Mouse (Mus musculus) midbrain, embryonic 12.5 days (tissue): ENCODE measurements around the gene G6pc2. TPM values are rescaled to one million over a fixed set of nuclear protein-coding genes. Genes with fewer than 3 reads are reported as not detected.

Experiments used
- ATAC-seq: fragments of 200-750 bp; cut with Nextera tagmentation; 2 replicates; pipeline ENCODE4 v1.8.0; 2017; ENCODE audit warnings: low read depth, moderate TSS enrichment, moderate library complexity; ENCODE audit not compliant: low FRiP score
- H3K27ac ChIP-seq: fragments of 300-500 bp; sonication (generic); replicated peaks from 2 replicates; pipeline ENCODE4 v1.5.1; 2016; ENCODE audit warnings: mild to moderate bottlenecking
- H3K27me3 ChIP-seq: fragments of 300-500 bp; sonication (generic); 2 replicates; pipeline ENCODE4 v1.6.1; 2016; ENCODE audit warnings: mild to moderate bottlenecking
- H3K36me3 ChIP-seq: fragments of 300-500 bp; sonication (generic); 2 replicates; pipeline ENCODE4 v1.6.1; 2016
- H3K4me1 ChIP-seq: fragments of 300-500 bp; sonication (generic); 2 replicates; pipeline ENCODE4 v1.6.1; 2016
- H3K4me2 ChIP-seq: fragments of 300-500 bp; sonication (generic); replicated peaks from 2 replicates; pipeline ENCODE4 v1.6.1; 2016; ENCODE audit warnings: mild to moderate bottlenecking, moderate library complexity
- H3K4me3 ChIP-seq: fragments of 300-500 bp; sonication (generic); 2 replicates; pipeline ENCODE4 v1.5.1; 2016; ENCODE audit warnings: mild to moderate bottlenecking
- H3K9ac ChIP-seq: fragments of 300-500 bp; sonication (generic); replicated peaks from 2 replicates; pipeline ENCODE4 v1.6.1; 2016; ENCODE audit warnings: mild to moderate bottlenecking, moderate library complexity
- H3K9me3 ChIP-seq: fragments of 300-500 bp; sonication (generic); 2 replicates; pipeline ENCODE4 v1.6.1; 2016; ENCODE audit warnings: mild to moderate bottlenecking
- WGBS: fragments of 180-500 bp; shearing (Covaris S2); methylation state at CpG from one replicate; pipeline ENCODE4 v1.1.7; 2016; 5-methylcytosine and 5-hydroxymethylcytosine counted together
- polyA plus RNA-seq: library from polyadenylated mRNA; unstranded; fragments of >200 nt; fragmentation: Nextera tagmentation; extraction: Ambion mirVana; gene quantifications from 2 replicates; pipeline ENCODE4 v1.2.1, GENCODE M21; 2016

G6pc2 gene
- polyA plus RNA-seq = 0.24 TPM in 1 of 2 replicates, not detected in the other

DNA sequence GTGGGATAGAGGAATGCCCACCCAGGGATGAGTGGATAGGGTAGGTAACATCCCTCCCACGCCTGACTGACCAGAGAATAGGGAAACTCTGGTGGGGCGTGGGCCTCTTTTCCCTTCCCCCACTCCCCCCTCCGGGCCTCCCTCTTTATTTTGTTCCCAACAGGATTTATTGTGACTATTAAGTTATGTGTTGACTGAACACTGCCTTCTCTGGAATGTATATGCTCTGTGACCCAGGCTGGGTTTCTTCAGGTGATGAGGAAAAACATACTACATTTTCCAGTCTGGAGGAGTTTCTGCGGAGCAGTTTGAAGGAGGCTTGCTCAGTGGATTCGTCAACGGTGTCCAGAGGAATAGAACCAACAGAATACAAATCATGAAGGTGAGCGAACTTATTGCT, at the start of gene G6pc2:
Gene G6pc2, plus strand, starts transcription at position 301 of the 400 bp plus-strand sequence.
- no peaks in the 10 kb centered on the region for H3K9me3 ChIP-seq
- H3K4me2 ChIP-seq = no peak within 1 kb of the TSS
- no peaks in the 10 kb centered on the region for H3K27me3 ChIP-seq
- no peak within 1 kb of the TSS for H3K27ac ChIP-seq
- no peak within 1 kb of the TSS for H3K9ac ChIP-seq
- ATAC-seq = no peak
- no peaks in the 10 kb centered on the region for H3K36me3 ChIP-seq
- H3K4me1 ChIP-seq = no peaks in the 10 kb centered on the region
- H3K4me3 ChIP-seq = no peak within 1 kb of the TSS
- WGBS = 86% methylated on average over 7 of the region's 7 CpGs

DNA sequence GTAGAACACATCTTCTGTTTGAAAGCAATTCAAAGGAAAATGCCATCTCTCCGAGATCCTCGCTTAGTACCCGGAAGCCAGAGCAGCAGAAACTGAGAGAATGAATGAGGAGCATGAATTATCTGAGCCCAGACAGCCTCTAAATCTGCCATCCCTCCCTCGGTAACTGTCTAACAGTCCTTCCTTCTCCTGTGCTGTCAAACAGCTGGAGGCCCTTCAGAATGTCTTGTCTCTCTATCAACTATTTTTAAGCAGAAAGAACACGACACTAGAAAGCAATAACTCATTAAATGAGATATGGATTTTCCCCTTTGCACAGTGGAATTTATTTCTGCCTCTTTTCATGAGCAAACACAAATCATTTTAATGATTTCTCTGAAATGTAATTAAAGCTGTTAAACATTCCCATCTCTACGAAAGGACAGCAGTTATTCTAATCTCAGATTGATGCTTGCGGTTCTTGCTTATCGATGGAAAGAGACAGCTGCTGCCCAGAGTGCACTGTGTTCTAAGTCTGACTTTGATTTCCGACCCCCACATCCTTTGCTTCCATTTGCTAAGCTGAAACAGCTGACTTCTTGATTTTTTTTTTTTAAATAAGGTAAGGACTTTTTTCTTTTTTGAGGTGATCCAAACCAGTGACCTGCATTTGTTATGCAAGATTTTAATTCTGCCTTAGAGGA, 40.3 kb upstream of the G6pc2 start:
- 78% methylated on average over 9 of the region's 9 CpGs for WGBS

DNA sequence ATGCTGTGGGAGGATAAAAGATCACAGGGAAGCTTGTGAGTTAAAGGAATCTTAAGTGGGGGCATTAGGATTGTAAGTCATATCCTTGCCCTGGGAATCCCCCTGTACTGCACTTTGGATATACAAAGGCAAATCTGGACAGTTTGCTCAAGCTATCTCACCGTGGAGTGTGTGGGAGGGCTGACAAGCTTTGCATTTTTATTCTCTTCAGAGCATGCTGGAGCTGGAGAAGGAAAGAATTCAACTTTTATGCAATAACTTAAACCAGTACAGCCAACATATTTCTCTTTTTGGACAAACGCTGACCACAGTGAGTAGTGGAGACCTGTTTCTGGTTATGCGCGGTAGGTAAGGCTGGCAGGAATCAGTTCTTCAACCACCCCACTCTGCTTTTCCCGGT, 35.6 kb upstream of the G6pc2 start:
- WGBS = 65% methylated on average over 5 of the region's 5 CpGs
- no peak for ATAC-seq
- no peak overlapping the region for H3K27ac ChIP-seq

More for the DNA sequence above, 40.3 kb upstream of the G6pc2 start:
- no peak for ATAC-seq
- Histone ChIP-seq H3K9me3 (0 out of 2 replicates have a peak, but pooled peaks cover 7% of the 10 kb centered on the region), H3K4me2 (no peak overlapping the region), H3K27ac (no peak overlapping the region), H3K9ac (no peak overlapping the region), H3K36me3 (no peaks in the 10 kb centered on the region), H3K4me3 (no peak overlapping the region), H3K27me3 (no peaks in the 10 kb centered on the region), H3K4me1 (no peaks in the 10 kb centered on the region)

DNA sequence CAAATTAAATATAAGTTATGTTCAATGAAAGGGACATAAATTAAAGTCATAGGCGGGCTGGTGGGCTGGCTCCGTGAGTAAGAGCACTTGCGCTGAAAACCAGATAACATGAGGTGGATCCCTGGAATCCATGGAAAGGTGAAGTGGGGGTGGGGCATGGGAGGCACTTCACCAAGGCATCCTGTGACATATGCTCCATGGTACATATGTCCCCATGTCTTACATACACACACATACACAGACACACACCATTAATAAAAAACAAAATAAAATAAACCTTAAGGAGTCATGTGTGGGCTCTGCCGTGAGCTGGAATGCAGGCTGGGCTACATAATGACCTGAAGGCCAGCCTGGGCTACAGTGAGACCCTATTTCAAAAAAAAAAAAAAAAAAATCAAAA, 31.2 kb upstream of the G6pc2 start:
- 95% methylated on average over 4 of the region's 4 CpGs for WGBS
- no peak overlapping the region for H3K27ac ChIP-seq
- no peaks in the 10 kb centered on the region for H3K9me3 ChIP-seq
- ATAC-seq = no peak
- H3K9ac ChIP-seq = no peak overlapping the region
- H3K36me3 ChIP-seq = no peaks in the 10 kb centered on the region
- H3K4me2 ChIP-seq = no peak overlapping the region
- H3K4me1 ChIP-seq = no peaks in the 10 kb centered on the region
- H3K4me3 ChIP-seq = no peak overlapping the region
- no peaks in the 10 kb centered on the region for H3K27me3 ChIP-seq

More for the DNA sequence above, 35.6 kb upstream of the G6pc2 start:
- Histone ChIP-seq H3K4me1 (no peaks in the 10 kb centered on the region), H3K9me3 (0 out of 2 replicates have a peak, but pooled peaks cover 7% of the 10 kb centered on the region), H3K4me2 (no peak overlapping the region), H3K4me3 (no peak overlapping the region), H3K27me3 (no peaks in the 10 kb centered on the region), H3K9ac (no peak overlapping the region), H3K36me3 (no peaks in the 10 kb centered on the region)

DNA sequence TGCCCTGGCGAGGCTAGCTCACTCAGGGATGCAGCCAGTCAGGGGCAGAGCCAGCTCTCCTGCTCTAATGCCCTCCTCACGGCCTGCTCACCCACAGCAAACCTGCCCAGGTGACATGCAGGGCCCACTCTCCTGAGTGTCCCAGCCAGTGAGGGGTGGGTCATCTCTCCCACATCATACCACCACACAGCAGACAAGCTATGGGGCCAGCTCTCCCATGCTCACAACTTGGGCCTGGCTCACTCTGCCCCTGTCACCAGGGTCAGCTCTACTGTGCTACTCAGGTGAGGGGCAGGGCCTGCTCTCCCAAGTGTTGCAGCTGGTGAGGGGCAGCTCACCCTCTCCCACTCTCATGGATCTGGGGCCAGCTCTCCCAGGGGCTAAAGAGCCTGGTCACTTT, 22.9 kb upstream of the G6pc2 start:
- no peak overlapping the region for H3K27ac ChIP-seq
- H3K9me3 ChIP-seq = no peaks in the 10 kb centered on the region
- ATAC-seq = 0 out of 2 replicates have a peak, but pooled peaks have one; percentile 6
- H3K4me2 ChIP-seq = no peak overlapping the region
- WGBS = 87% methylated on average over 2 of the region's 2 CpGs
- no peaks in the 10 kb centered on the region for H3K27me3 ChIP-seq
- no peak overlapping the region for H3K4me3 ChIP-seq
- H3K36me3 ChIP-seq = peaks cover 6% of the 10 kb centered on the region
- no peak overlapping the region for H3K9ac ChIP-seq
- H3K4me1 ChIP-seq = no peaks in the 10 kb centered on the region

DNA sequence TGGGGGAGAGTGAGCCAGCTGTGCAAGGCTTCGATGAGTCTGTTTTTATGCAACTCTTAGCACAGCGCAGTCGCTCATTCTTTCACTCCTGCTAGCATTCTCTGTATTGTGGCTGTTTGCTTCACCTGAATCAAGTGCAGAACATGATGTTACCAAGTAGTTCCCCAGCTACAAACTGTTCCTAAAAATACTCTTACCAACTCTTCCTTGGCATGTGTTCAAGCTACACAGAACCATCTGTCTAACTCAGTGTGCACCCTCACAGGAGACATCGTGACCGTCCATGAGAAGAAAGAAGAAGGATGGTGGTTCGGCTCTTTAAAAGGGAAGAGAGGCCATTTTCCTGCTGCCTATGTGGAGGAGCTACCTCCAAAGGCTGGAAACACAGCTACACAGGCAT, 22.1 kb upstream of the G6pc2 start:
- Histone ChIP-seq H3K9ac (no peak overlapping the region), H3K27ac (no peak overlapping the region), H3K9me3 (no peaks in the 10 kb centered on the region), H3K4me3 (no peak overlapping the region), H3K36me3 (peaks cover 13% of the 10 kb centered on the region), H3K4me2 (no peak overlapping the region), H3K27me3 (no peaks in the 10 kb centered on the region), H3K4me1 (no peaks in the 10 kb centered on the region)
- WGBS = 92% methylated on average over 6 of the region's 6 CpGs
- no peak for ATAC-seq

DNA sequence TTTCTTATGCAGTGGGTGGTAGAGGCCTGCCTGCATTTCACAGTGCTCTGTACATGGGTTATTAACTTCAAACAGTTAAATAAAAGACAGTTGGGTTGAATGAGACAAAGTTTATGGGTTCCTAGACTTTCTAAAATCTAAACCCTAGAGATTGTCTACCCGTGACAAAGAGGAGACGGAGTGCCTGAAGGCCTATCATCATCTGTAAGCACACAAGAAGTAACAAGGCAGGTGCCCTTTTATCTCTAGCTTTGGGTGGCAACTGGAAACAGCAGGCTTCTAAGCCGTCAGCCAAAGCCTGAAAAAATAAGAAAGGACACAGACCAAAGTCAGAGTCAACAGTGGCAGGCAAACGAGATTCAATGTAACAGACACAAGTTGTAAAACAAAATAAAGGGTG, 21.7 kb upstream of the G6pc2 start:
- ATAC-seq = no peak
- H3K4me1 ChIP-seq = no peaks in the 10 kb centered on the region
- H3K36me3 ChIP-seq = peaks cover 18% of the 10 kb centered on the region
- H3K27me3 ChIP-seq = no peaks in the 10 kb centered on the region
- no peak overlapping the region for H3K9ac ChIP-seq
- no peak overlapping the region for H3K4me2 ChIP-seq
- no peak overlapping the region for H3K27ac ChIP-seq
- H3K9me3 ChIP-seq = no peaks in the 10 kb centered on the region
- no peak overlapping the region for H3K4me3 ChIP-seq
- WGBS = 64% methylated on average over 4 of the region's 4 CpGs

DNA sequence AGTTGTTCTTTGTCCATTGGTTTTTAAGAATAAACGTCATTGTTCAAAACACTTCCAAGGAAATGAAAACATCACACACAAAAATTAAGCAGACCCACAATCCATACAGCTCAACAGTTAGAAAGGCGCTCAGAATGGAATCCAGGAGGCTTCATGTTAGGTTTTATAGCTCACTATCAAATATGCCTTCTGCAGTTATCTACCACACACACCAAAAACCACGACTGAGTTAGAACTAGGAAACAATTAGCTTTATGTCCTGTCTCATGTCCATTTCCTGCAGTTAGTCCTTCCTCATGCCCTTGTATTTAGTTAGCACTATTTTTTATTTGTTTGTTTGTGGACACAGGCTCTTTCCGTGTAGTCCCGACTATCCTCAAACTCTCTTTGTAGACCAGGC, 19.8 kb upstream of the G6pc2 start:
- no peak for ATAC-seq
- 87% methylated on average over 5 of the region's 5 CpGs for WGBS
- H3K9ac ChIP-seq = no peak overlapping the region
- H3K27ac ChIP-seq = no peak overlapping the region
- no peak overlapping the region for H3K4me2 ChIP-seq
- no peaks in the 10 kb centered on the region for H3K27me3 ChIP-seq
- peaks cover 33% of the 10 kb centered on the region for H3K36me3 ChIP-seq
- H3K9me3 ChIP-seq = no peaks in the 10 kb centered on the region
- H3K4me3 ChIP-seq = no peak overlapping the region
- no peaks in the 10 kb centered on the region for H3K4me1 ChIP-seq

DNA sequence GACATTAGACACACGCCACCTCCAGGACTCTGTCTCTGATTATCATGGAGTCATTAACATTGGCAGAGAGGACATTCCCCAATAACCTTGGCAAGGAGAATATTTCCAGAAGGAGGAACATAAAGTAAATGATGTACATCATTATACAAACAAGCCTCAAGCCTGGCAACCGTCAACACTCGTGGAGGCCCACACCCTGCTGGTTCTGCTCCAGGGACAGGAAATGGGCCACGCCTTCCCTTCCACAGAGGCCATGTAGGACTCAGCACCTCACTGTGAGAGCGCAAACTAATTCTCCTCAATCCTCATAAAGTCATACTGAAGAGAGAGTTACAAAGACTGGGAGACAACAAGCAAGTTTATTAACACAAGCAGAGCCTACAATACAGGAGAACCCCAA, 17.3 kb upstream of the G6pc2 start:
- 94% methylated on average over 5 of the region's 5 CpGs for WGBS
- no peak overlapping the region for H3K9ac ChIP-seq
- no peak for ATAC-seq
- H3K4me1 ChIP-seq = no peaks in the 10 kb centered on the region
- no peaks in the 10 kb centered on the region for H3K27me3 ChIP-seq
- H3K4me3 ChIP-seq = no peak overlapping the region
- H3K4me2 ChIP-seq = no peak overlapping the region
- no peaks in the 10 kb centered on the region for H3K9me3 ChIP-seq
- no peak overlapping the region for H3K27ac ChIP-seq
- peaks cover 44% of the 10 kb centered on the region for H3K36me3 ChIP-seq

DNA sequence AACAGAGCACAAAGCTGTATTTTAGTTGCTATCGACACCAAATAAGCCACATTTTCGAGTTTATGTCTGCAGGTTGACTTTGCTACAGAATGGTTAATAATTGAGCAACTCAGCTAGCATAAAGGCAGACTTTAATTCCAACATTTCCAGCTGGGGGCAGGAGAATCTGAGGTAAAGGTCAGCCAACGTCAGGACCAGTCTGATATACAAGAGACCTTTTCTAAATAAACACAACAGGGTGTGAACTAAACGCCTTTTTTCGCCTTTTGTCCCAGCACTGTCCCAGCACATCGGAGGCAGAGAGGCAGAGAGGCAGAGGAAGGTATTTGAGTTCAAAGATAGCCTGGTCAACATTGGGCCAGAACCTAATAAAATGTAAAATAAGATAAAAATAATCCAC, 5.7 kb upstream of the G6pc2 start:
- peaks cover 21% of the 10 kb centered on the region for H3K36me3 ChIP-seq
- H3K9me3 ChIP-seq = no peaks in the 10 kb centered on the region
- H3K9ac ChIP-seq = peak overlapping the region; percentile 73
- H3K27ac ChIP-seq = no peak overlapping the region
- H3K4me2 ChIP-seq = peak overlapping the region; percentile 81
- no peak for ATAC-seq
- H3K4me3 ChIP-seq = peak overlapping the region; percentile 82
- WGBS = 20% methylated on average over 6 of the region's 6 CpGs
- H3K27me3 ChIP-seq = no peaks in the 10 kb centered on the region
- H3K4me1 ChIP-seq = peaks cover 12% of the 10 kb centered on the region

DNA sequence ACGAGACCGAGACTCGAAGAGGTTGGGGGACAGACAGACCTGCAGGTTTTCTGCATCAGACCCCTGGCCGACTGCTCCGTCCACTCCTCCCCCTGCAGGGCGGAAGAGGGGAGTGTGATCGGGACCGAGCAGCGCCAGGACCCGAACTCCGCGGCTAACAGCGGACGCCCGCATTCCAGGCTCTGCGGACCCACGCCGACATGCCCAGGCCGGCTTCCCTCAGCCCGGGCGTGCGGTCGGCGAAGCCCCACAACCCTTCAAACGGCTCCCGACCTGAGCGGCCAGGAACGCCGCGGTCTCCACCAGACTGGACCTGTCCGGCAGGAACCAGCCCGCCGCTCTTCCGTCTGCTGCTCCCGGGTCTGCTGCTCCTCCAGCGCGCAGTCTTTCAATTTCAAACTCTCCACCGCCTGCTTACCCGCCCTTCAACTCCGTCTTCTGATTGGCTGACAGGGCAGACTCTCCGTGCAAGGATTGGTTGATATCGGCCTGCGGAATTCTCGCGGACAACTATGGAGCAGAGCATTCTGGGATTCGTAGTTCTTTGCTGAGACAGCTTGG, 5.0 kb upstream of the G6pc2 start, which contains the start of gene Spc25:
Gene Spc25, minus strand, starts transcription at position 404 of the 561 bp plus-strand sequence.
- Histone ChIP-seq H3K27ac (peak within 1 kb of the TSS; percentile 74), H3K27me3 (no peaks in the 10 kb centered on the region), H3K36me3 (peaks cover 19% of the 10 kb centered on the region), H3K4me3 (peak within 1 kb of the TSS; percentile 82), H3K4me1 (peaks cover 12% of the 10 kb centered on the region), H3K9me3 (no peaks in the 10 kb centered on the region), H3K9ac (peak within 1 kb of the TSS; percentile 73), H3K4me2 (peak within 1 kb of the TSS; percentile 81)
- peak; percentile 99 for ATAC-seq
- WGBS = under 1% methylated on average over 44 of the region's 46 CpGs

DNA sequence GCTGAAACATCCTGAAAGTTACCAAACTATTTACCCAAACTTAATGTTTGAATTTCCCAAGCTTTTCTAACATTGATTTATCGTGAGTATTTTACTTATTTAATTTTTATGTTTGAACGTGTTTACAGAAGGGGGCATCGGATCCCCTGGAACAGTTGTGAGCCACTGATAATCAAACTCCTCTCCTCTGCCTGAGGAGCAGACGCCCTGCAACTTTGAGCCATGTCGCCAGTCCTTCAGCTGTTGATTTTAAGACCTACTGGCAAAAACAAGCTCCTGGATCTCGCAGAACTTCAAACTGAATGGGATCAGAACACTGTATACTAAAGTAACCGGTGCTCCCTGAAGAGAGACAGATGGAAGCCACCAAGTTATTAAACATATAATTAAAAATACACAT, 4.3 kb upstream of the G6pc2 start:
- 28% methylated on average over 7 of the region's 7 CpGs for WGBS
- Histone ChIP-seq H3K27me3 (no peaks in the 10 kb centered on the region), H3K4me3 (no peak overlapping the region), H3K36me3 (peaks cover 13% of the 10 kb centered on the region), H3K4me2 (peak overlapping the region; percentile 39), H3K9ac (no peak overlapping the region), H3K4me1 (peaks cover 12% of the 10 kb centered on the region), H3K27ac (no peak overlapping the region), H3K9me3 (no peaks in the 10 kb centered on the region)
- no peak; the same call in 1 of the 2 replicates for ATAC-seq
